Mouse (Mus musculus) ES-E14 (cell line): ENCODE measurements around the gene Zkscan2. TPM values are rescaled to one million over a fixed set of nuclear protein-coding genes. Genes with fewer than 3 reads are reported as not detected.

Experiments used
- DNase-seq: peaks from one replicate; pipeline ENCODE4 v3.0.0-alpha.2; 2013; ENCODE audit warnings: low read depth, low spot score
- H3K27ac ChIP-seq: 2 replicates; pipeline ENCODE4 v1.5.1; 2012; ENCODE audit warnings: low read depth, mild to moderate bottlenecking, low read length, moderate library complexity, mixed read lengths; ENCODE audit not compliant: poor library complexity, insufficient read depth, severe bottlenecking
- H3K36me3 ChIP-seq: 2 replicates; pipeline ENCODE4 v1.6.1; 2012; ENCODE audit warnings: mild to moderate bottlenecking, low read length, moderate library complexity, mixed read lengths; ENCODE audit not compliant: control insufficient read depth, poor library complexity, insufficient read depth, severe bottlenecking
- H3K4me1 ChIP-seq, 2 experiments: fragments of 150-350 bp in 1 of 2; sonication (generic) in 1 of 2; 2 replicates each; pipeline ENCODE4 v1.6.1; 2012; ENCODE audit warnings: low read length in 2 of 2, mild to moderate bottlenecking in 1 of 2, mixed read lengths in 1 of 2; ENCODE audit not compliant: control insufficient read depth in 2 of 2, insufficient read depth in 2 of 2, poor library complexity in 1 of 2
- H3K4me3 ChIP-seq, 2 experiments: fragments of 150-350 bp in 1 of 2; sonication (generic) in 1 of 2; 2 replicates each; pipeline ENCODE4 v1.5.1; 2012; ENCODE audit warnings: low read length in 2 of 2, low read depth in 1 of 2, mild to moderate bottlenecking in 1 of 2, mixed read lengths in 1 of 2; ENCODE audit not compliant: insufficient read depth in 1 of 2, poor library complexity in 1 of 2, severe bottlenecking in 1 of 2
- H3K9ac ChIP-seq: 2 replicates; pipeline ENCODE4 v1.6.1; 2012; ENCODE audit warnings: low read depth, mild to moderate bottlenecking, low read length, mixed read lengths; ENCODE audit not compliant: poor library complexity, insufficient read depth, severe bottlenecking
- H3K9me3 ChIP-seq: fragments of 150-350 bp; sonication (generic); 2 replicates; pipeline ENCODE4 v1.6.1; 2012; ENCODE audit warnings: low read depth, mild to moderate bottlenecking, low read length; ENCODE audit not compliant: control insufficient read depth, insufficient read depth
- CHD2 ChIP-seq: IDR thresholded peaks from 2 replicates; pipeline ENCODE4 v1.6.1; 2014; ENCODE audit warnings: mild to moderate bottlenecking, low read depth, low read length, inconsistent platforms
- HCFC1 ChIP-seq: IDR thresholded peaks from 2 replicates; pipeline ENCODE4 v1.6.1; 2012; ENCODE audit warnings: low read length, inconsistent platforms, borderline replicate concordance; ENCODE audit not compliant: insufficient read depth
- MAFK ChIP-seq: IDR thresholded peaks from 2 replicates; pipeline ENCODE4 v1.6.1; 2014; ENCODE audit warnings: mild to moderate bottlenecking, low read depth, low read length, inconsistent platforms; ENCODE audit not compliant: insufficient read depth
- ZC3H11A ChIP-seq: IDR thresholded peaks from 2 replicates; pipeline ENCODE4 v1.6.1; 2012; ENCODE audit warnings: low read depth, mild to moderate bottlenecking, inconsistent platforms, low read length, borderline replicate concordance
- ZNF384 ChIP-seq: IDR thresholded peaks from 2 replicates; pipeline ENCODE4 v1.6.1; 2012; ENCODE audit warnings: low read depth, low read length, inconsistent platforms
- in situ Hi-C, 2 experiments: fragments of 600-800 bp; cut with MboI; formaldehyde crosslinking; loops; one replicate each; pipeline ENCODE4 v1.15.1; 2025; ENCODE audit warnings: low sequenced_read_pairs in 2 of 2, inconsistent platforms in 1 of 2; ENCODE audit not compliant: unreplicated experiment in 2 of 2
- total RNA-seq: library from RNA; depleted of rRNA; stranded (reverse); fragments of 300-350 nt; gene quantifications from 2 replicates; pipeline ENCODE4 v1.2.3, GENCODE M21; 2012; rRNA removed

Zkscan2 gene
- total RNA-seq, 1 experiment, result 1.4 TPM

- H3K4me1 ChIP-seq, result no peaks in the 10 kb centered on the region
- no peak for TF ChIP-seq ZNF384
- no peak for TF ChIP-seq ZC3H11A
- TF ChIP-seq CHD2, result no peak
- TF ChIP-seq HCFC1, result no peak
- no peak for TF ChIP-seq MAFK
- no peaks in the 10 kb centered on the region for H3K9me3 ChIP-seq
- no peak overlapping the region for H3K9ac ChIP-seq
- no peak overlapping the region for H3K27ac ChIP-seq
- H3K36me3 ChIP-seq, result peaks cover 3% of the 10 kb centered on the region; the same call in 1 of the 2 replicates
- in situ Hi-C loops, result no loop called here
- H3K4me3 ChIP-seq, result no peak overlapping the region
- no peak for DNase-seq
Observed at GRCm38 (mm10) chr7:123430411-123430705, 69.9 kb downstream of the Zkscan2 start.

DNA sequence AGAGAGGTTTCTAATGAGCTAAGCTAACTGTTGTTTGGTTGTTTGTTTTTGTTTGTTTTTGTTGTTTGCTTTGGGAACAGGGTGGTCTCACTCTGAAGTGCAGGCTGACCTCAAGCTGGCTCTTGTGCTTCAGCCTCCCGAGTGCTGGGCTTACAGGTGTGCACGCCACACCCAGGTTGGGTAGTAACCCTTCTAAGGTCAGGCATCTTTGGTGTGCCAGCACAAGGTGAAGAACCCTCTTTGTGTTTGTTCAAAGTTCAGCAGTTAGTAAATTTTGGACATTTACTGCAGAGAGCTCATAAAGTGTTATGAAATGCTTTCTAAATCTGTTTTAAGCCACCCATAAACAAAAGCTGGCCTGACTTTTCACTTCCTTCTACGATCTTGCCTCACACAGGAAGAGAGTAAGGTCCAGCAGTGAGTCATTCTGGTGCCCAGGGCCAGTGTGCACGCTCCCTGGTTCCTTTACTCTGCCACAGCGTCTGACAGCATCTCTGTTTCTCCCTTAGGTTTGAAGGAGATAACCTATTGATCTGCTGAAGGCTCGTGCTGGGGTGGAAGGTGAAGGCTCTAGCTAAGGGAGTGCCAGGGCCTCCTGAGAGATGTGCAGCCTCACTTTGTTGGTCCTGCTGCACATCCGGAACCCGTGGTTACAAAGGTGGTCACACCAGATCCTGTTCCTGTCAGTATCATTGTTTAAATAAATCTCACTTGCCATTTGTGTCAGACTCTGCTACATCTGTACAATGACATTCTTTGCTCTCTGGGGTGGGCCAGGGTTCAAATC, 70.4 kb downstream of the Zkscan2 start:
- no peaks in the 10 kb centered on the region for H3K4me1 ChIP-seq
- DNase-seq, result no peak
- in situ Hi-C loops, result no loop called here
- no peak overlapping the region for H3K4me3 ChIP-seq
- TF ChIP-seq ZC3H11A (no peak), HCFC1 (no peak), MAFK (no peak), CHD2 (no peak), ZNF384 (no peak)
- H3K27ac ChIP-seq, result no peak overlapping the region
- H3K9ac ChIP-seq, result no peak overlapping the region
- peaks cover 3% of the 10 kb centered on the region; the same call in 1 of the 2 replicates for H3K36me3 ChIP-seq
- no peaks in the 10 kb centered on the region for H3K9me3 ChIP-seq

Other genes with a start within 250 kb of the Zkscan2 start
- 29.6 and 31.8 TPM in 2 replicates for gene Lcmt1, start 130.7 kb downstream of the Zkscan2 start, total RNA-seq
- gene Arhgap17, start 130.5 kb downstream of the Zkscan2 start, total RNA-seq, result 9.5 and 9.8 TPM in 2 replicates
- 0.48 and 1.5 TPM in 2 replicates for gene Aqp8, start 38.2 kb downstream of the Zkscan2 start, total RNA-seq